34 mouse cellular contexts compared by ENCODE assay signal in the genomic region with DNA sequence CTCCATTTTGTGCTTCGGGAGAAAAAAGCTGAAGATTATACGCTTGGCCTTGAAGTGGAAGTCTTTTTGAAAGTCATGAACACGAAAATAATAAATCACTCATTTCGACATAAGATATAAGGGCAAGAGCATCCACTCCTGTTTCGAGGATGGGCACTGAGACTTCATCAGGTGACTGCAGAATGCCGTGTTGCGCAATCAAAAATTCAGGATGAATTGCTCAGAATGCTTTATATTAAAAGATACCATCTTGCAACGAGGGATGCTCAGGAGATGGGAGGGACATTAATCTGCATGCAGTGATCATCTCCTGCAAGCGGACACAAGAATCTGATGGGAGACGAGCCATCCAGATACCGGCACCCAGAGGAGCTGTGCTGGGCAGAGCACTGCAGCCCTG. TPM values are rescaled to one million over a fixed set of nuclear protein-coding genes. Genes with fewer than 3 reads are reported as not detected.
"Had no signal": no experiment of that assay in that cellular context is flagged by ENCODE, and none has a peak within 500 bp of the region (broad histone marks: within the 10 kb centered on the region; RNA-seq: fewer than 3 reads in every experiment).

No protein-coding gene starts in this region.

- H3K36me3 ChIP-seq: limb, embryonic 10.5 days; limb, embryonic 12.5 days; limb, embryonic 13.5 days; limb, embryonic 15.5 days; liver, embryonic 12.5 days; liver, embryonic 13.5 days; liver, embryonic 15.5 days; lung, embryonic 15.5 days; midbrain, embryonic 10.5 days; midbrain, embryonic 12.5 days; midbrain, embryonic 13.5 days; midbrain, embryonic 15.5 days had no signal

- H3K4me3 ChIP-seq: left cerebral cortex, adult 2 months; limb, embryonic 10.5 days; limb, embryonic 12.5 days; limb, embryonic 13.5 days; limb, embryonic 15.5 days; liver, embryonic 12.5 days; liver, embryonic 13.5 days; liver, embryonic 15.5 days; lung, embryonic 15.5 days; megakaryocyte, embryonic 14.5 days; midbrain, embryonic 10.5 days; midbrain, embryonic 12.5 days; midbrain, embryonic 13.5 days; midbrain, embryonic 15.5 days had no signal

- DNase-seq: left cerebral cortex, postnatal 4 days; liver; liver, embryonic 13.5 days; liver, postnatal 0 days; lung, adult 18-20 months; lung, adult 2 months; lung, embryonic 14.5 days; lung, postnatal 10 days; lung, postnatal 14 days; lung, postnatal 36 days; lung, postnatal 4 days; midbrain, embryonic 14.5 days had no signal

- H3K4me2 ChIP-seq: limb, embryonic 12.5 days; limb, embryonic 13.5 days; limb, embryonic 15.5 days; liver, embryonic 11.5 days; liver, embryonic 12.5 days; liver, embryonic 13.5 days; liver, embryonic 15.5 days; lung, embryonic 14.5 days; lung, embryonic 15.5 days; midbrain, embryonic 11.5 days; midbrain, embryonic 12.5 days; midbrain, embryonic 13.5 days; midbrain, embryonic 15.5 days had no signal

RNA-seq across cellular contexts. Expression of a gene that starts 6.1 kb away (rescaled TPM):
- total RNA-seq: liver, adult 2 months; megakaryocyte progenitor cell, adult 5-6 weeks; megakaryocyte, adult 5-6 weeks; megakaryocyte-erythroid progenitor cell, adult 5-6 weeks; monocyte, adult 5-6 weeks had no signal
- polyA plus RNA-seq: limb, embryonic 12.5 days; liver, adult 2 months; liver, embryonic 12.5 days; liver, embryonic 14.5 days; liver, postnatal 0 days; macrophage had no signal
